Mouse (Mus musculus): ENCODE data around the gene Rab23.

Gene Rab23

DNA sequence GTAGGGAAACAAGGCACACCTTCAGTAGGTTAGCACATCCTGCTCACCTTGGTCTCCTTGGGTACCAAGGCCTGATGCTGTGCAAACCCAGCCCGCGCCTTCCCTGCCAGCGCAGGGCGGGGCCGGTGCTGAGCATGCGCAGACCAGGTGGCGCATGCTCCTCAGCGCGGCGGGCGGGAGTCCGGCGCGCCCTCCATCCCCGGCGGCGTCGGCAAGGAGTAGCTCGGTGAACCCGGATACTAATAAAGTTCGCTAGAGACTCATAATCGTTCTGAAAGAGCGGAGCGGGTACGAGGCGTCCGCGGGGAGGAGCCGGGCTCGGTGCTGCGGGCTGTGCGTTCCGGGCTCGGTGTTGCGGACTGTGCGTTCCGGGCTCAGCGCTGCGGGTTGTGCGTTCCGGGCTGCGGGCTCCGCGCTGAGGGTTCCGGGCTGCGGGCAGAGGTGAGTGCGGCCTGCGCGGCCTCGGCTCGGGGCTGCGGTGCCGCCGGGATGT, at the start of gene Rab23:
Rab23 (plus strand) TSS at position 155 of the 493 bp plus-strand sequence.
- in situ Hi-C loops (cut with MboI; ENCODE audit: low pct_unique_long_range_greater_than_20kb in 1 of 2, low sequenced_read_pairs in 2 of 2, unreplicated experiment in 1 of 2), result loop anchor here in 1 of 2 experiments (5.0 kb wide), 1 partner anchor 32 kb away; no protein-coding TSS in a partner anchor

DNA sequence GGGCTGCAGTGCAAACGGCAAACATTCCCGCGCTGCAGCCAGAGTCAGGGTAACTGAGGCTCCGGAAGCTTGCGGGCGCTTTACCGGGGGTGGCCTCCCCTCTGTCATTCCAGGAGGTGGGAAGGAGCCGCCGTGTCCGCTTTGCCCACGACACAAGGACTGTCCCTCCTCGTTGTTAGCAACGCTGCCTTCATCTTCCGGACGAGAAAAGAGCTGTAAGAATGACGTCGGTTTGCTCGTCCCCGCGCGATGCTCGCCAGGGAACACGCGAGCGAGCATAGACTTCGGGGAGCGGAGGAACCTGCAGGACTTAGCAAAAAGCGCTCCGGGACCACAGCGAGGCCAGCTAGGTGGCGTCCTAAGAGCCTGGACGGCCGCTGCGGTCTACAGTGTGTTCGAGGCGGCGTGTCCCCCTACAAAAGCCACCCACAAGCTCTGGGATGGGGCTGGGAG, 49.5 kb upstream of the Rab23 start:
- in situ Hi-C loops (cut with MboI; ENCODE audit: low pct_unique_long_range_greater_than_20kb in 1 of 2, low sequenced_read_pairs in 2 of 2, unreplicated experiment in 1 of 2), result no loop called here

DNA sequence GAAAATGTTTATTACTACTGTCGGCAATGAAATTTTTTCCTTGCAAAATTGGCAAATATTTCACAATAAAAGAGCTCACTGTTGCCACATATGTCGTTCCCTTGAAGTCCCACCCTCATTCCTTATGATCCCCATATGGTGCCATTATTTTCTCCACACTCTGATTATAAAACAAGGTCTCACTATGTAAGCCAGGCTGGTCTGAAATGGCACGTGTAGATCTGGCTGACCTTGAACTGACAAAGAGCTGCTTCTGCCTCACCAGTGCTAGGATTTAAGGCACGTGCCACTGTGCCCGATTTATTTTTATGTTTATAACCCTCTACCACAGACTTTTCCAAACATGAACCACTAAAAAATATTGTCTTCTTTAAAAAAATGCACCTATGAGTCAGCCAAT, 48.2 kb upstream of the Rab23 start:
- in situ Hi-C loops (cut with MboI; ENCODE audit: low pct_unique_long_range_greater_than_20kb in 1 of 2, low sequenced_read_pairs in 2 of 2, unreplicated experiment in 1 of 2), result no loop called here

DNA sequence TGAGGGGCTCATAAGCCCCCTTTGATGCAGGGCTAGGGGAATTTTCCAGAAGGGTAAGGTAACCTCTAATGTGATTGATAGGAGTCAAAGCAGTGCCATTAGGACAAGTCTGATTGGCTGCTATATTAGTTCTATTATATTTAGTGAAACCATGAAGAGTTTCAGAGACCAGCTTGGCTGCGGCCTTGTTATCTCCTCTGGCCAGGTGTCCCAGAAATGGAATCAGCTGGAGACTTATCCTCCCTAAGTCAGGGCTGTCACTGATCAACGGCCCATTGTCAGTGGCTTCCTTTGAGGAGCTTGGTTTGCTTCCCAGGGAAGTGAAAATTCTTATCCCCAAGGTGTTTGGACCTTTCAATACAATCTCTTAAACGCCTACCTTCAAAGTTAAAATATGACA, 47.6 kb upstream of the Rab23 start:
- in situ Hi-C loops (cut with MboI; ENCODE audit: low pct_unique_long_range_greater_than_20kb in 1 of 2, low sequenced_read_pairs in 2 of 2, unreplicated experiment in 1 of 2), result no loop called here

DNA sequence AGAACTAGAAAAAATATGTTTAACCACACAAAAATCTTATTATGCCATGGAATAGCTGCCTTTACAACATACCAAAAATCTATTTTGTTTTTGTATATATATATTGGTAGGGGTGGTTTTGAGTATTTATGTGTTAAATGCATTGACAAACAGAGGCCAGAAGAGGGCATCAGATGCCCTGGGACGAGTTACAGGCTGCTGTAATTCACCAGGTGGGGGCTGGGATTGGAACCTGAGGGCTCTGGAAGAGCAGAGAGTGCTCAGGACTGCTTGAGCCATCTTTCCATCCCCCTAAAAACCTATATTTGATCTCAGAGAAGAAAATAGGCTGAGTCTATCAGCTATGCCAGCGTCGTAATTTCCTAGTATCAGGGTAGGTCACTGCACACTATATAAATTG, 47.2 kb upstream of the Rab23 start:
- in situ Hi-C loops (cut with MboI; ENCODE audit: low pct_unique_long_range_greater_than_20kb in 1 of 2, low sequenced_read_pairs in 2 of 2, unreplicated experiment in 1 of 2), result no loop called here

DNA sequence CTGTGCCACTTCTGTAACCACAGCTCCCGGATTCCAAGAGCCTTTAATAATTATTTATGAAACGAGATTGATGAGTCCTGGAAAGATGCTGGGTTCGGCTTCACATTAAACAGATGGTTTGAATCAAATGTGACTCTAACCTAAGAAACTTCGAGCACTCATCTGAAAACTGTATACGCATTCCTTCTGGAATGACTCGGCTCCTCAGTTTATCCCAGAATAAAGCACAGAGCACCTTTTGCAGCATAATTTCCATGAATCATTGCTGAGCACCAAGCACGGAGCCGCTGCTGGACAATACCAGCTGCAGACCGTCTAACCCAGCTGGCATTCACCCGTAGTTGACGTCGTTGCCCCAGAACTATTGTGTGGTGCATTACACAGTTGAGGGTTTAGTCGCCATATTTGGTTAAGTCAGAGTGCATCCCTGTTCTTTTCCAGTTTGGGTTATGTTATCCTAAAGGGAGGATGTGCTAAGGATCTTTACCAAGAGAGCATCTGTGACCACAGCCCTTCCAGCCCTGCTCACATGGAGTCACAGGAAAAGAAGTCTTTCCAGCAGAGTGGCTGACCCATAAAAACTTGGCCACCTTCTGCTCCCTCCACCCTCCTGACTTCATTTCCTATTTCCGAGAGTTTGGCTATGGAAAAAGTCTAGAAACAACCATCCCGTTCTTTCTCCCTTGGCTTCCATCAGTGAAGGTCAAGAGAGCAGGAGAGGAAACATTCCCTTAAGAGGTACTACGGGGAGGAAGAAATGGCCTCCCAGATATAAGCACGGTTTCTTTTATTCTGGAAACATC, 46.3 kb upstream of the Rab23 start:
- in situ Hi-C loops (cut with MboI; ENCODE audit: low pct_unique_long_range_greater_than_20kb in 1 of 2, low sequenced_read_pairs in 2 of 2, unreplicated experiment in 1 of 2), result no loop called here

DNA sequence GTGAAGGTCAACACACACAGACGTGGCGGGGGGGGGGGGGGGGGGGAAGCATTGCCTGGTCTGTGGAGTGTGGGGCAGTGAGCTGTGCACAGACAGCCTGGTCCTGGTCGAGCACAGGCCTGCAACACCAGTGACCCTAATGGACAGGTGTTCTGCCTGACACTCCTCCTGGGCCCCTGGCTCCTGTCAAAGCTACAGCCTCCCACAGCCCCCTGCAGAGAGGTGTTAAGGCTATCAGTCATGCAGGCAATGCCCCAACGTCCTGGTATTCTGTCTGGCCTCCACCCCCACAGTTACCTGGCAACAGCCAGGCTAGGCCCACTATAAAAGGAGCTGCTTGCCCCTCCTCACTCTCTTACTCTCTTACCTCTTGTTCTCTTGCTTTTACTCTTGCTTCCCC, 39.3 kb upstream of the Rab23 start:
- in situ Hi-C loops (cut with MboI; ENCODE audit: low pct_unique_long_range_greater_than_20kb in 1 of 2, low sequenced_read_pairs in 2 of 2, unreplicated experiment in 1 of 2), result loop anchor here in 1 of 2 experiments (10.0 kb wide), 1 partner anchor 54 kb away; no protein-coding TSS in a partner anchor

DNA sequence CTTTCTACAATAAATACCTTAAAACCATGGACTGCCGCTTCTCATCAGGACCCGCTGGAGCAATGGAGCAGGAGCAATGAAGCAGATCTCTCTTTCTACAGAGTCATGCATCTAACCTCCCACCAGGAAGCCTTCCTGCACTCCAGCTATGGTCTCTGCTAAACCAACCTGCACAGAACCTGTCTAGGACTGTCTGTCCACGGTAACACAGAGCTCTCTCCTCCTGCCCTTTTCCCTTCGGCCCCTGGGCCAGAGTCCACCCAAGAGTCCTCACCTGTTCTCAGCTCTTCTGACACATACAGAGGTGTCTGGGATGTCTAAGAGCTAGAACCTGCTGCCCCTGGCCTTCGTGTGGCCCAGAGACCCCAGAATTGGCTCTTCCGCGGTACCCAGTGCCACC, 38.8 kb upstream of the Rab23 start:
- in situ Hi-C loops (cut with MboI; ENCODE audit: low pct_unique_long_range_greater_than_20kb in 1 of 2, low sequenced_read_pairs in 2 of 2, unreplicated experiment in 1 of 2), result loop anchor here in 1 of 2 experiments (10.0 kb wide), 1 partner anchor 54 kb away; no protein-coding TSS in a partner anchor

DNA sequence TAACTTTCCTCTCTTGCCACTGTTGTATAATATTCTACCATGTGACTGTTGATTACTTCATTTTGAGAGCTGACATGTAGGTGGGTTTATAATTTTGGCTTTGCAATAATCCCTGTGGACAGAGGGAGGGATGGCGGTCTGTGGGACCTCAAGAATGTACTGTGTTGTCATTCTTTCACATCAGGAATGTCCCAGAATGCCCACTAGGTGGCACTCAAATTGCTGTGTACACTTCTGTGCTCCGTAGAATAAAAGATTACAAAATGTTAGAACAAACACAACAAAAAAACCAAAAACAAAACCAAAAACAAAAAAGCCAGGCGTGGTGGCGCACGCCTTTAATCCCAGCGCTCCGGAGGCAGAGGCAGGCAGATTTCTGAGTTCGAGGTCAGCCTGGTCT, 35.2 kb upstream of the Rab23 start:
- in situ Hi-C loops (cut with MboI; ENCODE audit: low pct_unique_long_range_greater_than_20kb in 1 of 2, low sequenced_read_pairs in 2 of 2, unreplicated experiment in 1 of 2), result loop anchor here in 1 of 2 experiments (10.0 kb wide), 1 partner anchor 50 kb away; no protein-coding TSS in a partner anchor

DNA sequence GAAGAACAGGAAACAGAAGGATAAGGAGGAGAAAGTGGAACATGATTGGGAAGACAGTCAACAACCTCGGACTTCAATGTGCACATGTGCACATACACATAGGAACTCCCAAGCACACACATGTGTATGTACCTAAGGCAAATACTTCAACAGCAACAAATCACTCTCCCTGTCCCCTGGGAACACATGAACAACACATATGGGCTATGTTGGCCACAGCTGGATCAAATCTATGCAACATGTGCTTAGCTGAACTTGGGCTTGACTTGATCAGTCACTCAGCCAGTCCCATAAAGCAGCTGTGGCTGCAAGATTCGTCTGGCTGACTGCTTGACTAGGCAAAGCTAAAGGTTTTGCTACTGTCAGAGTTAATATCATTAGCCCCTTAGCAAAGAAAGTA, 30.9 kb upstream of the Rab23 start:
- in situ Hi-C loops (cut with MboI; ENCODE audit: low pct_unique_long_range_greater_than_20kb in 1 of 2, low sequenced_read_pairs in 2 of 2, unreplicated experiment in 1 of 2), result loop anchor here (5.0 to 10.0 kb wide), 2 partner anchors 33 to 46 kb away; no protein-coding TSS in a partner anchor

DNA sequence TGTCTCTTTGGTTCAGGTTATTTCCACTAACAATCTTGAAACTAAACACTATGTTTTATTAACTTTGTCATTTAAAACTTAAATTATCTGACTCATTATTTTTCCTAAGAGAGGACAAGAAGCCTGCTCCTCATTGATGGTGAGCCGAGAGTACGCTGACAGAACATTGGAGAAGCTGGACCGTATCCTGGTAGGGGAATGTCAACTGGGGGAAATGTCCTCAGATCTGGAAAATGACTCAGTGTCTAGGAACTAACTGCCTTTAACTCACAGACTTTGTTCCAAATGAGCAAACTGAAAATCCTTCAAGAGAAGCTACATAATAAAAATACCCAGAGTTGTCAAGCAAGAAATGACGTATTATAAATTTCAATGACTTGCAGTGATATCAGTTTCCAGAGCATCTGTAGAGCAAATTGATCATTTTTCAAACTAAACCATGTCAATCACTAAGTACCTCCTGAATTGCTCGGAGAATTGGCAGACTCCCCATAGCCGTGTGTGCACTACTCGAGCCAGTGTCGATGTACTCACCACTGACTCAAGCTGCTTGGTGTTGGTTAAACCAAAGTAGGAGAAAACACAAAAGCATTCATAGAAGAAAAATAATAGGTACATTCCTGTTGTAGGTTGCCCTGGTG, 30.1 kb upstream of the Rab23 start:
- in situ Hi-C loops (cut with MboI; ENCODE audit: low pct_unique_long_range_greater_than_20kb in 1 of 2, low sequenced_read_pairs in 2 of 2, unreplicated experiment in 1 of 2), result loop anchor here (5.0 to 10.0 kb wide), 2 partner anchors 33 to 45 kb away; no protein-coding TSS in a partner anchor

DNA sequence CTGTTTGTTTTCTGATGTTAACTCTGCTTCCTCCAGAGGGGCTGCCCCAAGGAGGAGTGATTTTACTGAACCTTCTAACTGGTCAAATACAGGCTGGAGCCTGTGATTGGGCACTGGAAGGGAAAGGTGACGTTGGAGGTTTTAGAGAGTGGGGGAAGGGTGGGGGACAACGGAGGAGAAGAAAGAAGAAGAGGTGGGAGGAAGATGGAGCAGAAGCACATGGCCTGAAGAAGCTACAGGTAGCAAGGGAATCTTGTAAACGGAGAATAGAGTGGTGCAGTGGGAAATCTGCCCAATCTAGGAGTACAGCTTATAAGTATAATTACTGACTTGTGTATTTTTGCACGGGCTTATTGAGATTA, 29.6 kb upstream of the Rab23 start:
- in situ Hi-C loops (cut with MboI; ENCODE audit: low pct_unique_long_range_greater_than_20kb in 1 of 2, low sequenced_read_pairs in 2 of 2, unreplicated experiment in 1 of 2), result no loop called here

DNA sequence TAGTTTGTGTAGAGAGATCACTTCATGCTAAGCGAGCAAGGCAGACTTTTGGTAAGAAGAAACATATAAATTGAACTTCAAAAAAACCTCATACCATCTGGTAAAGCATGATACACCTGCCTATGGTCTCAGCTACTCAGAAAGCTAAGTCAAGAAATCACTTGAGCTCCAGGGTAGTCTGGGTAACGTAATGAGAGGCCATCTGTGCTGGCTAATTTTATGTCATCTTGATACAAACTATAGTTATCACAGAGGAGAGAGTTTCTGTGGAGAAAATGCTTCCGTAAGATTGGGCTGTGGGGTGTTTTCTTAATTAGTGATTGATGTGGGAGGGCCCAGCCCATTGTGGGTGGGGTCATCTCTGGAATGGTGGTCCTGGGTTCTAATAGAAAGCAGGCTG, 25.8 kb upstream of the Rab23 start:
- in situ Hi-C loops (cut with MboI; ENCODE audit: low pct_unique_long_range_greater_than_20kb in 1 of 2, low sequenced_read_pairs in 2 of 2, unreplicated experiment in 1 of 2), result no loop called here

DNA sequence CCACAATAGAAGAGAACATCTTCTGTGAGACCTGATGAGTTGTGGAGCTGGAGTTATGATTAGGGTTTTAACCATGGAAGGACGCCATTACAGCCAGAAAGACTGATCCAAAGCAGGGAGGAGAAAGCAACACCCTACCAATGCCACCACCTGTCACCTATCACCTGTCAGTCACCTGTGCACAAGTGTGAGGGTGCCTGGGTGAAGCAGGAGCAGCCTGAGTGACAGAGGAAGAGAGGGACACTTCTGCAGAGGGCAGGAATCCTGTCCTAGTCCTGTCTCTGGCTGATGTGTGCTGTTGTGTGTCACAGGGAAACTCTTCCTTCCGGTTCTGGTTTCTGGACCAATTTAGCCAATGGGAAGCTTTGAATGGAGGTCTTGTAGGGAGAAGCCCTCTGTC, 23.7 kb upstream of the Rab23 start:
- in situ Hi-C loops (cut with MboI; ENCODE audit: low pct_unique_long_range_greater_than_20kb in 1 of 2, low sequenced_read_pairs in 2 of 2, unreplicated experiment in 1 of 2), result no loop called here

DNA sequence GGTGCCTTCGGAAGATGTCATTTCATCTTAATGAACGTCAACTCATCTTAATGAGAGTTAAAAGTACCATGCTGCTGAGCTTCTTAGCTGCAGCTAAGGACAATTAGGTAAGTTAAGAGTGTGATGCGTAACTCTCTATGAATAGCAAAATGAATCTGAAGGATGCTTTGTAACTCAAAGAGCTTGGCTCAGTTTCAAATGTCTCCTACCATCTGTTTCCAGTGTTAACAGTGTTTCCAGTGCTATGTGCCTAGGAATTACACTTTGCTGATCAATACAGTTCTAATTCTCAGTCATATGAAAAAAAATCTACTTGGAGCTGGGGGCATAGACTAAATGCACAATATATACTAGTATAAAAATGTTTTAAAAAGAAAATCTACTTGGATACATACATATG, 18.4 kb upstream of the Rab23 start:
- in situ Hi-C loops (cut with MboI; ENCODE audit: low pct_unique_long_range_greater_than_20kb in 1 of 2, low sequenced_read_pairs in 2 of 2, unreplicated experiment in 1 of 2), result no loop called here

DNA sequence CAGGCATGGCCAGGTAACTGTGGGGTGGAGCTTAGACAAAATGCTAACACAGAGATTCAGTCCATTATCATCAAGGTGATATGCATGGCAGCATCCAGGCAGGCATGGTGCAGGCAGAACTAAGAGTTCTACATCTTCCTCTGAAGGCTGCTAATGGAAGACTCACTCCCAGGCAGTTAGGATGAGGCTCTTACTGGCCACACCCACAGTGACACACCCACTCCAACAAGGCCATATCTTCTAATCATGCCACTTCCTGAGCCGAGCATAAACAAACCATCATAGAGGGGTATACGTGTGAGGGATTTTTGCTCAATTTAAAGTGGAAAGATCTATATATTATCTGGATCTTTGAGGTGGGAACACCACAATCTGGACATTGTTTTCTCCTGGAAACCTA, 10.1 kb upstream of the Rab23 start:
- in situ Hi-C loops (cut with MboI; ENCODE audit: low pct_unique_long_range_greater_than_20kb in 1 of 2, low sequenced_read_pairs in 2 of 2, unreplicated experiment in 1 of 2), result no loop called here

DNA sequence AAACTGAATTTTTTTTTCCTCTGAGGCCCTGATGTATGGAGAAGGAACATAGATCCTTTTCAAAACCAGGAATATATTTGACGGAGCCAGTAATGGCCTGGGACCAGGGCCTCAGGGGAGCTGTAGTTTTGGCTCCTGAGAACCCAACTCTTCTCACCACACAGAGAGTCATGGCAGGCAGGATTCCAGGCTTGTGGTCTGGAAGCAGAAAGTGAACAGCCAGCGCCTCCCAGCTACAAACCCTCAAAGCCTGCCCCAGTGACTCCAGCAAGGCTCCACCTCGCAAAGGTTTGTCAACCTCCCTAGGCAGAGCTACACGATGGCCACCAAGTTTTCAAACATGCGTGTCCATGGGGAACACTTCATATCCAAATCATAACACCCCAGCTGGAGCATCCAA, 7.7 kb upstream of the Rab23 start:
- in situ Hi-C loops (cut with MboI; ENCODE audit: low pct_unique_long_range_greater_than_20kb in 1 of 2, low sequenced_read_pairs in 2 of 2, unreplicated experiment in 1 of 2), result no loop called here

DNA sequence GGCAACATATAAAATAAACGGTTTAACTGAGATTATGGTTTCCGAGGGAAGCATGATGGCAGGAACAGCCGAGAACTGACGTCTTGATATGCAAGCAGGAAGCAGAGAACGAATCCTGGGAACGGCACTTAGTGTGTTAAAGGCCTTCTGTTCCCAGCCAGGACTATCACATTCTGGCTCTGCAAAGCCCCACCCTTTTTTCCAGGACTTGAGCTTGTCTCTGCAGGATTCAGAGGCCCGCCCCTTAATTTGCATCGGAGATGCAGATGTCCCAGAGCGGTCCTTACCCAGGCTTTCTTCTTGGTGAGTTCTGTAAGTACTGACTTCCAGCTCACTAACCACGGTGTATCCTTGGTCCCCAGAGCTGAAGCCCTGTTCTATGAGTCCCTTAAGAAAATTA, 4.9 kb upstream of the Rab23 start:
- in situ Hi-C loops (cut with MboI; ENCODE audit: low pct_unique_long_range_greater_than_20kb in 1 of 2, low sequenced_read_pairs in 2 of 2, unreplicated experiment in 1 of 2), result no loop called here

DNA sequence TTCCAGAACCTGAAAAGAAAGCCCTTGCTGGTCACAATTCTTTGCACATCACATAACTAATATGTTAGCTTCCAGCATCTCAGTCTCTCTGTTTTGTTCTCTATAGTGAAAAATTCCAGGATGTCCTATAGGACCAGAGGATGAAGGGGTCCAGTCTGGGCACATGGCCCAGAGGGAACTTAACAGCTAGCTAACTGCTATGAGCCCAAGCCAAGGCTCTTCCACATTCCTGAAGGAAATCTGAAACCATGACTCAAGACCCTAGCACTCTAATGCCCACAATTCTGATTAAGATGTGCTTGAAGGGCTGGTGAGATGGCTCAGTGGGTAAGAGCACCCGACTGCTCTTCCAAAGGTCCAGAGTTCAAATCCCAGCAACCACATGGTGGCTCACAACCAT, 2.1 kb upstream of the Rab23 start:
- in situ Hi-C loops (cut with MboI; ENCODE audit: low pct_unique_long_range_greater_than_20kb in 1 of 2, low sequenced_read_pairs in 2 of 2, unreplicated experiment in 1 of 2), result no loop called here
